Mouse (Mus musculus) kidney, postnatal 14 days (tissue): ENCODE data around the gene Rpl18.

Experiments
- DNase-seq: peaks from one replicate; pipeline ENCODE4 v3.0.0; 2022; ENCODE audit warnings: mixed read lengths

Gene Rpl18

GRCm38 (mm10) chr7:45701072-45701471 lies 14.2 kb upstream of the Rpl18 start:
- DNase-seq: no peak

- DNase-seq: no peak
Observed at GRCm38 (mm10) chr7:45701607-45702006, 13.7 kb upstream of the Rpl18 start.

- no peak for DNase-seq
Observed at GRCm38 (mm10) chr7:45702316-45702715, 12.9 kb upstream of the Rpl18 start.

DNA sequence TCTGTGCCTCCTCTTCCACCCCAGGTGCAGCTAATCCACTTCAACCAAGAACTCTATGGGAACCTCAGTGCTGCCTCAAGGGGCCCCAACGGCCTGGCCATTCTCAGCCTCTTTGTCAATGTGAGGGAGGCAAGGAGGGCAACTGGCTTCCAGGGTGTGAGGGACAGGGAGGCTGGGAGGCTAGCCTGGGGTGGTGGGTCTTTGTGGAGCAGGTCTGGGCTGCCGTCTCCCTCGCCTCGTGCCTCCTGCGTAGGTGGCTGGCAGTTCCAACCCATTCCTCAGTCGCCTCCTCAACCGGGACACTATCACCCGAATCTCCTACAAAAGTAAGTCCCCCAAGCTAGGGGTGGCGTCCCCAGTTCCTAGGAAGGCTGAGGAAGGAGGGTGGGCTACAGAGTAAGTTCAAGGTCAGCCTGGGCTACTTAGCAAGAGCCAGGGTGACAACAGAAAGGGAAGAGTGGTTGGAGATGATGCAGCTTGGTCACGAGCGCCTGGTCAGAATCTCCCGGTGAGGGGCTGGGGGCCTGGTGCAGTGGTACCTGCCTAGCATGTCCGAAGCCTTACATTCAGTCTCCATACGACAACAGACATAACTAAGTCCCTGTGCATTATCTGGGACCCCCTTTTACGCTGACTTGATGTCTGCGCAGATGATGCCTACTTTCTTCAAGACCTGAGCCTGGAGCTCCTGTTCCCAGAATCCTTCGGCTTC lies 12.3 kb upstream of the Rpl18 start:
- DNase-seq: no peak

DNA sequence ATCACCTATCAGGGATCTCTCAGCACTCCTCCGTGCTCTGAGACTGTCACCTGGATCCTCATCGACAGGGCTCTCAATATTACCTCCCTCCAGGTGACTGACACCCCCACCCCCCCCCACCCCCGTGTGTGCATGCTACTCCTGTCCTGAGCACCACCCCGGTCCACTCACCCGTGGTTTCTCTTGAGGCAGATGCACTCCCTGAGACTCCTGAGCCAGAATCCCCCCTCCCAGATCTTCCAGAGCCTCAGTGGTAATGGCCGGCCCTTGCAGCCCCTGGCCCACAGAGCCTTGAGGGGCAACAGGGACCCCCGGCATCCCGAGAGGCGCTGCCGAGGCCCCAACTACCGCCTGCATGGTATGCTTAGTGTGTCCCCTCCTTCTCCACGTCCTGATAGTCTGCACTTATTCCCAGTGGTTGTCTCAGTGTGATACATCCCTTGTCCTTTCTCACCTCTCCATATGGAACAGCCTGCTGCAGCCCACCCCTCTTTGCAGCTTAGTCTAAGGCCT lies 11.7 kb upstream of the Rpl18 start:
- DNase-seq: no peak

GRCm38 (mm10) chr7:45704046-45704559 lies 11.2 kb upstream of the Rpl18 start:
- DNase-seq: peak; percentile 78

GRCm38 (mm10) chr7:45704730-45705442 lies 10.4 kb upstream of the Rpl18 start, which contains the start of gene Dbp:
Gene Dbp, plus strand, starts transcription at chr7:45705088.
- peak; percentile 100 for DNase-seq

DNA sequence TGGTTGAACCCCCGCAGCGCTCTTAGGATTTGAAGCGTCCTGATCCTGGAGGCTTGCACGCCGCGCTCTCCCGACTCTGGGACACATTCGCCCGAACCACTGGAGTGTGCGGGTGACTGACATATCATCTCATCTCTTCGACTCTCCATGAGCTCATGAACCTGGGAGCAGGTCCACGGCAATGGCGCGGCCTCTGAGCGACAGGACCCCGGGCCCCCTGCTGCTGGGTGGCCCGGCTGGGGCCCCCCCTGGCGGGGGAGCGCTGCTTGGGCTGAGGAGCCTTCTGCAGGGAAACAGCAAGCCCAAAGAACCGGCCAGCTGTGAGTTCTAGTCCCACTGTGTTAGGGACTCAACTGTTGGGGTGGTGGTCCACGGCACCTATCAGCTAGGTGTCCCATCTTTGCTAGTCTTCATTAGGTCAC lies 9.8 kb upstream of the Rpl18 start:
- no peak for DNase-seq

DNA sequence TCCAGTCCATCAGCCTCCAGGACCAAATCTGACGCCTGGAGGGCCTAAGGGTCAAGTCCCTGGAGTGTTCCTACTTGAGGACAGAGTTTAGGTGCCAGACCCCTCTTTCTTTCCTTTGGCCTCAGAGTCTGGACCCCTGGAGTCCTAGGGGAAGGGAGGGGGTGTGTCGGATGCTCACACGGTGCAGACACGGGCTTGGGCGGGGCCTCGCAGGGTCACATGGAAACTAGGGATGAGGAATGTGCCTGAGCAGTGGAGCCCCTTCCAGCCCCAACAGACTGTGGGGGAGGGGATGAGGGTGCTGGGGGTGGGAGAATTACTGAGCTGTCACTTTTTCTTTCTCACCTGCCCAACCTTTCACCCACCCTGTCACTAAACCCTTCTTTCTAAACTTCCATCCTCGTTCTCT lies 9.4 kb upstream of the Rpl18 start:
- peak; percentile 87 for DNase-seq

DNA sequence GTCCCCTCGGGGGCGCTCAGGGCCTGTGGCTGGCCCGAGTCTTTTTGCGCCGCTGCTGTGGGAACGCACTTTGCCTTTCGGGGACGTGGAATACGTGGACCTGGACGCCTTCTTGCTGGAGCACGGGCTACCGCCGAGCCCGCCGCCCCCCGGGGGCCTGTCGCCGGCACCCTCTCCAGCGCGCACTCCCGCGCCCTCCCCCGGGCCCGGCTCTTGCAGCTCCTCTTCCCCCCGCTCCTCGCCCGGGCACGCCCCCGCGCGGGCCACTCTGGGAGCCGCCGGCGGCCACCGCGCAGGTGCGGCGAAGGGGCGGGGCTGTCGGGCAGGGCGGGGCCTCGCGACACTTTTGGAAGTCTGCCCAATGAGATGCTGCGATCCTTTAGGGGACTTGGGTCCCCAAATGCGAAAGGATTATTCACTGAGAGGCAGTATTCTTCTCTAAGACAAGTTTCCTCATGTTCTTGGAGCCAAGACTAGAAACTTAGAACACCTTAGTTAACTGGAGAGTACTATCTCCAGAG lies 8.5 kb upstream of the Rpl18 start:
- peak; percentile 93 for DNase-seq

GRCm38 (mm10) chr7:45707375-45707967 lies 7.8 kb upstream of the Rpl18 start:
- DNase-seq: peak; percentile 98

- peak; percentile 81 for DNase-seq
Observed at GRCm38 (mm10) chr7:45708221-45708761, 7.0 kb upstream of the Rpl18 start.

- DNase-seq: no peak
Observed at GRCm38 (mm10) chr7:45709036-45709435, 6.2 kb upstream of the Rpl18 start.

DNA sequence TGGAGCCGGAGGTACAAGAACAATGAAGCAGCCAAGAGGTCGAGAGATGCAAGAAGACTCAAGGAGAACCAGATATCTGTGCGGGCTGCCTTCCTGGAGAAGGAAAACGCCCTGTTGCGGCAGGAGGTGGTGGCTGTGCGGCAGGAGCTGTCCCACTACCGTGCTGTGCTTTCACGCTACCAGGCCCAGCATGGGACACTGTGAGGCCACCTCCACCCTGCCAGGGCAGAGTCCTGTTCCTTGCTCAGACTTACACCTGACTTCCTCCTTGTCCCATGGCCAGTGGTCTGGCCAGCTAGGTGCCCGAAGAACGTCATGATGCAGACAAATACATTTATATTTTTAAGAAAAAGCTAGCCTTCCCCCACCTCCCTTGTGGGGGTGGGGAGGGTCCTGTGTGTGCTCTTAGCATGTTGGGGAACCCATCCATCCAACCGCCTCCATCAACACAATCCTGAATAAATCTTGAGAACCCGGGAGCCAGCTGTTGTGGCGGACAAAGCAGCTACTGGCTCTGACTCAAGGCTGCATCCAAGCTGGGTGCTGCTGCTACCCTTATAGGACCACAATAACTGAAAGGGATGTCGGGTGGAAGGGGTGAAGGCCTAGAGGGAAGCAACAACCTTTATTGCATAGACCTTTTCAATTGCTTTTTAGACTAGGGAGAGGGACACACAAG lies 5.4 kb upstream of the Rpl18 start:
- DNase-seq: no peak

DNA sequence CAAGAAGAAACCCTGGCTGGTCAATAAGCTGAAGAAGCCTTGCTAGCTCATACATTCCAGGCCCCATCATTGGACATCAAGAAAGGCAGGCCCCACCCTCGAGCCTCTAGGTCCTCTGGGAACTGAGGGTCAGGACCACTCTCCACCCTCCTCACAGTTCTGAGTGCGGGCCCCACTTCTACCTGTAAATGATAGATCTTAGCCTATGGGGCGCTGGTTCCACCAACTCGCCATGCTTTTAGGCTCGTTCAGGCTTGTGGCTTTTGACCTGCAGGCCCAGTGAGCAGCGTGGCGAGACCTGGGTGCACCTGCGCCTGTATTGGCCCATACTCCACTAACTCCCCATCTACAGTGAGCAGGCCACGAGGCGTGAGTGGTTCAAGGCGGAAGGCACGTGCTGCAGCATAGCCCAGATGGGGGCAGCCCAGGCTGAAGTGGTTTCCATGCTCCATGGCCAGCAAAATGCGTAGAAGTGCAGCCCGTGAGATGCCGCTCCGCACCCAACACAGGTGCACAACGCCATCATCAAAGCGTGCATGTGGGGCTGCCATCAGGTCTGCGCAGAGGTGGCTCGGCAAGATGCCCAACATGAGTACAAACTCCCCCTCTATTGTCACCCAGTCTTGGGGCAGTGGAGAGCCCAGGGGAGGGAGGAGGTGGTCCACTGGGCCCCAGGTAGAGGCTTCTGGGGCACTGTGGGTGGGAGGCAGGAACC lies 4.6 kb upstream of the Rpl18 start:
- DNase-seq: no peak

DNA sequence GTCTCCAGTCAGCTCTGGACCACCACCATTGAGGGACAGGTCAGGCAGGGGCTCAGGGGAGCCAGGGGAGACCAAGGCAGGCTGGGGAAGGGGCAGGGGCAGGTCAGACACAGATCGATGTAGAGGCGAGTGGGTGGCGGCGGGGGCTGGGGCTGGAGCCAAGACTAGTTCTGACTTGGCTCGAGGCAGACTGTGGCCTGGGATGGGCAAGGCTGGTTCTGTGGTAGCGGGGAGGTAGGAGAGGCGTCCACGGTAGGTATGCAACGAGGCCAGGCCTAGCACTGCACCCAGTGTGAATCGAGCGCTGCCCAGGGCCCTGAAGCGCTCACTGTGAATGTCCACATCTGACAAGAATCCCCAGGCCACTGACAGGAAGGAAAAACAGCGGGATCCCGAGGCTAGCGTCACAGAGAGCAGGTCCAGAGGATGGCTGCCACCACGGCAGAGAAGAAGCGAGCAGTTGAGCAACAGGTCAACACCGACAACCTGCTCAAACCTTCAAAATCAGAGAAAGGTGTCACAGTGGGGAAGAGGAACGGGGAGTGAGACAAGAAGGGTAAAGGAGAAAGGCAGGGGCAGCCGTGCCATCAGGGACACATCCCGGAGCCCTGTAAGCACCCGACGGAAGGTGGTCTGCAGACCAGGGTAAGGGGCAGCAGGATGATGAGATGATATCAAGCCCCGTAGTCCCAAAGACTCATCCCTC lies 3.8 kb upstream of the Rpl18 start:
- no peak for DNase-seq

- DNase-seq: peak; percentile 83
Observed at GRCm38 (mm10) chr7:45712022-45712757, 3.1 kb upstream of the Rpl18 start.

DNA sequence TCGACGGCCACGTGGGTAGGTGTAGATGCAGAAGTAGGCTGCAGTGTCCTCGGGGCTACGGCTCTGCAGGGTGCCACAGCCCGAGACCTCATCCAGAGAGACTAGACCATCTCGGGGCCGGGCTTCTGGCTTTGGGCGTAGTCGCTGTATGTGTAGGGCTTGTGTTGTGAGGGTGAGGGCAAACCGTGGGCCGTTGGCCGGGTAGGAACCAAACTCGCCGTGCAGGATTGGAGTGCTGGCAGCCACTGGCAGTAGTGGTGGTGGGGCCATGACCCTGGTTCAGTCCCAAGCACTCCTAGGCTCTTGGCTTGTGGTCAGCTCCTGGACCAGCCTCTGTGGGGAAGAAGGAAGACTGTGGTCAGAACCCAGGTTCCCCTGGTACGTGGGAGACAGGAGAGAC lies 1.9 kb upstream of the Rpl18 start:
- no peak for DNase-seq

DNA sequence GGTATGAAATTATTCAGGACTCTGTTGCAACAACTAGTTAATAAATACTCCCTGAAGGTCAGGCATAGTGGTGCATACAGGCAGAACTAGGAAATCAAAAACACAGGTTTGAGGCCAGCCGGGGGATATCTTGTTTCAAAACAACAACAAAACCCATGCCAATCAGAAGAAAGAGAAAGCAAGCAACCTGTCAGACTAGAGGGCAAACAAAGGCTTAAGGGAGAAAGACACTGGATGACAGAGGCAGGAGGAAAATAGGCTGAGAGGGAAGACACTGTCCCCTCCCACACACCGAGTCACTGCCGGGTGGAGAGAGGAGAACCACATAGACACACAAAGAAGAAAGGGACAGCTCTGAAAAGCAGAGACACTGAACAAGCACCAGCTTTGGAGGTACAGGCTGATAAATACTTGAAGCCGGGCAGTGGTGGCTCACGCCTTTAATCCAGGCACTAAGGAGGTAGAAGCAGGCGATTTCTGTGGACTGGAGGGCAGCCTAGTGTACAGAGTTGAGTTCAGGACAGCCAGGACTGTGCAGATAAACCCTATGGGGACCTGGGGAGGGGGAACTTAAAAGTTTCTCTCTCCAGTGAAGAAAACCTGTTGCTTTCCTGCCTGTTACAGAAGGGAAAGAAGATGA lies 1.3 kb upstream of the Rpl18 start:
- DNase-seq: no peak

DNA sequence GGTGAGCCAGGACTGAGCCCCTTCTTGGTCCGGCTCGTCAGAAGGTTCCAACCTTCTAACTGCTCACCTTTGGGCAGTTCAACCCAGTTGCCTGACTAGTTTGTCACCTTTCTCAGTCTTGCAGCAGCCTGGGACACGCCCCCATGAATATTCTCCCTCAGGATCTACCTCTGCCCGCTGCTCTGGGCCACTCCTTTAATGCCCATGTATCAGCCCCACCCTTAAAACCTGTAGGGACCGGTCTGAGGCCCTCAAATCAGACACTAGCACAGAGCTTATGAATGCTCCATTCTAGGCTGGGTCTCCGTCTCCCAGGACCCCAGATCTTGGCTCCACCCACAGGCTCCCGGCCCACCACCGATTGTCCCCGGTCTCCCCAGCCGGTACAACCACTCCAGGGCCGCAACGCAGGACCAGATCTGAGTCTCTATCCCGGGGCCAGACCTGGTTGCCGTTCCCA lies 597 bp upstream of the Rpl18 start:
- peak; percentile 69 for DNase-seq
